9 mouse cellular contexts compared by ENCODE assay signal in the genomic region with DNA sequence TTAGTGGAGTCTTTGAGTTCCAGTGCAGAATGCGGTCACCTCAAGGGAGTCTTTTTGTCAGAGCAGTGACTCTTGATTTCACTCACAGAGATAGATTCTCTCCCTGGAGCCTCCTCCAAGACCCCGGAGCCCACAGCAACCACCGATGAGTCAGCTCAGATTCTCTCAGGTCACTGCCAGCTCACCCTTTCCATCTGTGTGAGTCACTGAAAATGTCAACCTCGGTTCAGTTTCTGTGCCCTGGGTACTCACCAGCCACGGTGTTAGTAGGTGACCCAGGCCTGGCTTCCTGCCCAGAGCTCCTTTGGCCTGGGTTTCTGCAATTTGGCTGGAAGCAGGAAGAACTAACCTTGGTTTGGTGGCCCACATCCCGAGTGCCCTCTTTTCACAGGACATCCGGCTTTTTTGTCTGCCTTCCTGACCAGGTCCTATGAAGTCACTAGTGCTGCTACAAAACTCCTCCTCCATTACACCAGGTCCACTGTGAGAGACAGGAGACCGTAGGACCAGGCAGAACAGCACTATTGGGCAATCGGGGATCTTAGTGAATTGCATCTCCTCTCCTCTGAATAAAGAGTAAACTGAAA.
DNase-seq lines count a peak whose midpoint lies in the region; ATAC-seq and TF ChIP-seq lines count a peak whose summit lies in the region.
"Had no signal": no experiment of that assay in that cellular context is flagged by ENCODE, and none has a peak within 500 bp of the region (broad histone marks: within the 10 kb centered on the region; RNA-seq: fewer than 3 reads in every experiment).

No protein-coding gene starts in this region.

- H3K36me3 ChIP-seq in embryonic facial prominence, embryonic 13.5 days, result no peaks in the 10 kb centered on the region
- H3K36me3 ChIP-seq in embryonic facial prominence, embryonic 10.5 days (replicated peaks), result no peaks in the 10 kb centered on the region
- H3K36me3 ChIP-seq in heart, postnatal 0 days (replicated peaks; ENCODE audit: control insufficient read depth, insufficient read depth, low read length), result no peaks in the 10 kb centered on the region
- no peaks in the 10 kb centered on the region for H3K36me3 ChIP-seq in liver, embryonic 15.5 days (replicated peaks)
- H3K36me3 ChIP-seq in neural tube, embryonic 15.5 days, result no peaks in the 10 kb centered on the region
- H3K36me3 ChIP-seq in midbrain, embryonic 16.5 days (ENCODE audit: control insufficient read depth, insufficient read depth, low read length), result no peaks in the 10 kb centered on the region
- H3K36me3 ChIP-seq: neural tube, embryonic 12.5 days had no signal

- no peak for DNase-seq in embryonic facial prominence, embryonic 10.5 days (ENCODE audit: low spot score)
- DNase-seq in adrenal gland, postnatal 36 days, result peak; percentile 94 to 96
- no peak for DNase-seq in heart, postnatal 0 days (ENCODE audit: low spot score)
- no peak for DNase-seq in right cerebral cortex, postnatal 36 days (ENCODE audit: low spot score in 2 of 2)

- H3K4me2 ChIP-seq in embryonic facial prominence, embryonic 13.5 days, result no peak overlapping the region
- no peak overlapping the region for H3K4me2 ChIP-seq in heart, postnatal 0 days (ENCODE audit: low read depth, low read length)
- H3K4me2 ChIP-seq in liver, embryonic 15.5 days, result no peak overlapping the region
- no peak overlapping the region for H3K4me2 ChIP-seq in neural tube, embryonic 15.5 days
- H3K4me2 ChIP-seq in midbrain, embryonic 16.5 days (ENCODE audit: low read length), result no peak overlapping the region
- H3K4me2 ChIP-seq: neural tube, embryonic 12.5 days had no signal

- 82% methylated on average over 9 of the region's 9 CpGs for WGBS in embryonic facial prominence, embryonic 13.5 days
- 86% methylated on average over 9 of the region's 9 CpGs for WGBS in embryonic facial prominence, embryonic 10.5 days
- WGBS in heart, postnatal 0 days, result 46% methylated on average over 9 of the region's 9 CpGs
- WGBS in liver, embryonic 15.5 days (ENCODE audit: insufficient replicate concordance), result 41% methylated on average over 9 of the region's 9 CpGs
- 89% methylated on average over 9 of the region's 9 CpGs for WGBS in neural tube, embryonic 15.5 days
- 88% methylated on average over 9 of the region's 9 CpGs for WGBS in midbrain, embryonic 16.5 days

- no peaks in the 10 kb centered on the region for H3K27me3 ChIP-seq in embryonic facial prominence, embryonic 13.5 days
- no peaks in the 10 kb centered on the region for H3K27me3 ChIP-seq in embryonic facial prominence, embryonic 10.5 days (replicated peaks; ENCODE audit: low read depth, poor library complexity, severe bottlenecking)
- no peaks in the 10 kb centered on the region for H3K27me3 ChIP-seq in heart, postnatal 0 days (ENCODE audit: control insufficient read depth, insufficient read depth, low read length)
- H3K27me3 ChIP-seq in liver, embryonic 15.5 days, result no peaks in the 10 kb centered on the region
- H3K27me3 ChIP-seq in neural tube, embryonic 15.5 days (replicated peaks), result no peaks in the 10 kb centered on the region
- H3K27me3 ChIP-seq in midbrain, embryonic 16.5 days (ENCODE audit: control insufficient read depth, insufficient read depth, low read depth, low read length), result no peaks in the 10 kb centered on the region
- H3K27me3 ChIP-seq: neural tube, embryonic 12.5 days had no signal

- H3K4me1 ChIP-seq in embryonic facial prominence, embryonic 13.5 days, result peaks cover 32% of the 10 kb centered on the region
- H3K4me1 ChIP-seq in embryonic facial prominence, embryonic 10.5 days, result peaks cover 18% of the 10 kb centered on the region
- H3K4me1 ChIP-seq in heart, postnatal 0 days (ENCODE audit: control insufficient read depth, insufficient read depth), result peaks cover 13% of the 10 kb centered on the region; the same call in 1 of the 2 replicates
- no peaks in the 10 kb centered on the region for H3K4me1 ChIP-seq in liver, embryonic 15.5 days (replicated peaks)
- peaks cover 7% of the 10 kb centered on the region; the same call in 1 of the 2 replicates for H3K4me1 ChIP-seq in neural tube, embryonic 15.5 days
- H3K4me1 ChIP-seq in midbrain, embryonic 16.5 days (ENCODE audit: control insufficient read depth, insufficient read depth, low read length), result no peaks in the 10 kb centered on the region
- H3K4me1 ChIP-seq: neural tube, embryonic 12.5 days had no signal

- no peak for TF ChIP-seq CTCF in heart, postnatal 0 days (IDR thresholded peaks at IDR 0.05; ENCODE audit: low read depth)

- no peak for TF ChIP-seq EP300 in heart, postnatal 0 days (IDR thresholded peaks at IDR 0.05; ENCODE audit: low read depth)

- H3K9me3 ChIP-seq in embryonic facial prominence, embryonic 13.5 days, result no peaks in the 10 kb centered on the region
- H3K9me3 ChIP-seq in embryonic facial prominence, embryonic 10.5 days, result no peaks in the 10 kb centered on the region
- H3K9me3 ChIP-seq in heart, postnatal 0 days (replicated peaks; ENCODE audit: control insufficient read depth, low read length), result no peaks in the 10 kb centered on the region
- H3K9me3 ChIP-seq in liver, embryonic 15.5 days (replicated peaks), result no peaks in the 10 kb centered on the region
- H3K9me3 ChIP-seq in neural tube, embryonic 15.5 days (replicated peaks), result no peaks in the 10 kb centered on the region
- no peaks in the 10 kb centered on the region for H3K9me3 ChIP-seq in midbrain, embryonic 16.5 days (replicated peaks; ENCODE audit: control insufficient read depth, low read length, poor library complexity, severe bottlenecking)
- H3K9me3 ChIP-seq: neural tube, embryonic 12.5 days had no signal

- 0 out of 2 replicates have a peak overlapping the region, but pooled peaks have one; percentile 16 for H3K27ac ChIP-seq in embryonic facial prominence, embryonic 13.5 days
- no peak overlapping the region for H3K27ac ChIP-seq in embryonic facial prominence, embryonic 10.5 days (replicated peaks)
- no peak overlapping the region for H3K27ac ChIP-seq in heart, postnatal 0 days (ENCODE audit: low read depth)
- H3K27ac ChIP-seq in liver, embryonic 15.5 days (replicated peaks), result no peak overlapping the region
- H3K27ac ChIP-seq in neural tube, embryonic 15.5 days (replicated peaks), result no peak overlapping the region
- H3K27ac ChIP-seq in midbrain, embryonic 16.5 days (ENCODE audit: low read length), result no peak overlapping the region
- H3K27ac ChIP-seq: neural tube, embryonic 12.5 days had no signal

- H3K9ac ChIP-seq in embryonic facial prominence, embryonic 13.5 days, result no peak overlapping the region
- no peak overlapping the region for H3K9ac ChIP-seq in heart, postnatal 0 days (replicated peaks; ENCODE audit: low read depth, low read length)
- H3K9ac ChIP-seq in liver, embryonic 15.5 days, result no peak overlapping the region
- no peak overlapping the region for H3K9ac ChIP-seq in neural tube, embryonic 15.5 days (replicated peaks)
- H3K9ac ChIP-seq in midbrain, embryonic 16.5 days (ENCODE audit: low read depth, low read length), result no peak overlapping the region
- H3K9ac ChIP-seq: neural tube, embryonic 12.5 days had no signal

- ATAC-seq in embryonic facial prominence, embryonic 13.5 days (ENCODE audit: insufficient number of reproducible peaks, insufficient read depth, low FRiP score, low TSS enrichment, low read depth), result no peak
- peak; percentile 51 for ATAC-seq in heart, postnatal 0 days (ENCODE audit: insufficient read depth, low read depth)
- ATAC-seq in liver, embryonic 15.5 days (ENCODE audit: insufficient read depth), result peak; percentile 25; the same call in 1 of the 2 replicates
- no peak for ATAC-seq in neural tube, embryonic 15.5 days (ENCODE audit: low FRiP score)
- no peak for ATAC-seq in midbrain, embryonic 16.5 days

- no peak overlapping the region for H3K4me3 ChIP-seq in embryonic facial prominence, embryonic 13.5 days
- H3K4me3 ChIP-seq in embryonic facial prominence, embryonic 10.5 days, result no peak overlapping the region
- no peak overlapping the region for H3K4me3 ChIP-seq in heart, postnatal 0 days (ENCODE audit: low read depth, low read length)
- H3K4me3 ChIP-seq in liver, embryonic 15.5 days (replicated peaks), result no peak overlapping the region
- no peak overlapping the region for H3K4me3 ChIP-seq in neural tube, embryonic 15.5 days (replicated peaks)
- H3K4me3 ChIP-seq in midbrain, embryonic 16.5 days (ENCODE audit: low read depth, low read length), result no peak overlapping the region
- H3K4me3 ChIP-seq: neural tube, embryonic 12.5 days had no signal

Comparison
In these comparisons a context has a peak if more than half of its experiments do, and no peak if none do; other contexts are left out.
1. ATAC-seq: peak in heart, postnatal 0 days (single experiment) and liver, embryonic 15.5 days (single experiment); none in embryonic facial prominence, embryonic 13.5 days (single experiment), neural tube, embryonic 15.5 days (single experiment) and midbrain, embryonic 16.5 days (single experiment).
2. DNase-seq: peak in adrenal gland, postnatal 36 days (2 of 2); none in embryonic facial prominence, embryonic 10.5 days (single experiment), heart, postnatal 0 days (single experiment) and right cerebral cortex, postnatal 36 days (0 of 2).